In the genomic region with DNA sequence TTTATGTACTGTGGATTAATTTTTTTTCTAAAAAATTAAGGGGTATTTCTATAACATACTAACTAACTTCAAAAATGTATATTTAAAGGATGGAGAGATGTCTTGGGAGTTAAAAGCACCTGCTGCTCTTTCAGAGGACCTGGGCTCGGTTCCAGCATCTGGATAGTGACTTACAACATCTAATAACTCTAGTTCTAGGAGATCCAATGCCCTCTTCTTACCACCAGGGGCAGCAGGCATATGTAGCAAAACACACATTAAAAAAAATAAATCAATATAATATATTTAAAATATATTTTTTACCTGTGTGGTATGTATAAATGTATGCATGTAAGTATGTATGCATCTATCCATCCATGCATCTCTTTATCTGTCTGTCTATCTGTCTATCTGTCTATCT, we compare ENCODE assay signal across 21 mouse cellular contexts.
A peak's percentile ranks its signal among the peaks of the same experiment; 100 is the strongest.
DNase-seq lines count a peak whose midpoint lies in the region; ATAC-seq and TF ChIP-seq lines count a peak whose summit lies in the region.
"Had no signal": no experiment of that assay in that cellular context is flagged by ENCODE, and none has a peak within 500 bp of the region (broad histone marks: within the 10 kb centered on the region; RNA-seq: fewer than 3 reads in every experiment).

No protein-coding gene starts in this region.

- CTCF ChIA-PET in Patski (lab: Charles Lee): interaction anchor here (1.1 kb wide), 1 partner anchor 11 kb away, joined by 3 read pairs; no protein-coding TSS in a partner anchor

- TF ChIP-seq POLR2A in lung, adult 2 months (IDR thresholded peaks at IDR 0.05; ENCODE audit: borderline replicate concordance, extremely low read depth, low read depth, low read length): no peak

- H3K4me3 ChIP-seq in gastrocnemius, adult 2 months: no peak overlapping the region
- H3K4me3 ChIP-seq in kidney, embryonic 16.5 days (ENCODE audit: low read length): no peak overlapping the region
- H3K4me3 ChIP-seq in lung, adult 2 months (replicated peaks; ENCODE audit: extremely low read depth, low read depth, low read length): no peak overlapping the region
- H3K4me3 ChIP-seq: embryonic facial prominence, embryonic 10.5 days; forebrain, embryonic 12.5 days; heart, embryonic 15.5 days; hindbrain, embryonic 10.5 days; limb, embryonic 13.5 days; liver, embryonic 15.5 days; neural tube, embryonic 13.5 days had no signal

- ATAC-seq in kidney, embryonic 16.5 days (ENCODE audit: low FRiP score, low TSS enrichment): no peak
- no peak for ATAC-seq in Patski
- ATAC-seq: hindbrain, postnatal 0 days had no signal

- POLR2A ChIA-PET in Patski (lab: Charles Lee): no interaction called here

- 69% methylated on average over 1 of the region's 1 CpGs for WGBS in kidney, embryonic 16.5 days
- 54% methylated on average over 1 of the region's 1 CpGs for WGBS in lung, adult 2 months

- no peaks in the 10 kb centered on the region for H3K27me3 ChIP-seq in kidney, embryonic 16.5 days (ENCODE audit: insufficient read depth, low read length)
- H3K27me3 ChIP-seq in Patski: no peaks in the 10 kb centered on the region
- H3K27me3 ChIP-seq: forebrain, embryonic 12.5 days; heart, embryonic 15.5 days; limb, embryonic 13.5 days; liver, embryonic 15.5 days; neural tube, embryonic 13.5 days had no signal

- no peak overlapping the region for H3K4me2 ChIP-seq in kidney, embryonic 16.5 days (replicated peaks; ENCODE audit: low read depth, low read length)
- H3K4me2 ChIP-seq: forebrain, embryonic 12.5 days; heart, embryonic 15.5 days; limb, embryonic 13.5 days; liver, embryonic 15.5 days; midbrain, embryonic 11.5 days; neural tube, embryonic 13.5 days had no signal

- intact Hi-C loops in gastrocnemius, adult 2 months (cut with DNase I): no loop called here

- peak; percentile 46 for TF ChIP-seq CTCF in gastrocnemius, adult 2 months (IDR thresholded peaks at IDR 0.05)
- TF ChIP-seq CTCF in lung, adult 2 months (IDR thresholded peaks at IDR 0.05; ENCODE audit: insufficient read depth, low read length): no peak
- TF ChIP-seq CTCF in Patski (IDR thresholded peaks at IDR 0.05): peak; percentile 34

- DNase-seq in gastrocnemius, adult 2 months: no peak
- DNase-seq in gastrocnemius, adult 18-20 months (ENCODE audit: low spot score): no peak
- peak; percentile 26 for DNase-seq in kidney, adult 9 months
- peak; percentile 12 for DNase-seq in lung, postnatal 10 days
- no peak for DNase-seq in lung, adult 2 months
- no peak for DNase-seq in Patski (ENCODE audit: low read depth, low spot score)
- DNase-seq in spleen, postnatal 10 days (ENCODE audit: low spot score in 2 of 2): no peak
- DNase-seq: adrenal gland, postnatal 36 days; cerebellum, adult 2 months; kidney, adult 18-20 months; thymus, postnatal 36 days had no signal

- no peaks in the 10 kb centered on the region for H3K9me3 ChIP-seq in kidney, embryonic 16.5 days (ENCODE audit: low read length)
- H3K9me3 ChIP-seq: embryonic facial prominence, embryonic 10.5 days; forebrain, embryonic 12.5 days; heart, embryonic 15.5 days; hindbrain, embryonic 10.5 days; limb, embryonic 13.5 days; liver, embryonic 15.5 days; neural tube, embryonic 13.5 days had no signal

- H3K9ac ChIP-seq in kidney, embryonic 16.5 days (replicated peaks; ENCODE audit: low read length): no peak overlapping the region
- H3K9ac ChIP-seq: forebrain, embryonic 12.5 days; heart, embryonic 15.5 days; limb, embryonic 13.5 days; liver, embryonic 15.5 days; neural tube, embryonic 13.5 days had no signal

- no peaks in the 10 kb centered on the region for H3K36me3 ChIP-seq in kidney, embryonic 16.5 days (ENCODE audit: insufficient read depth, low read length)
- H3K36me3 ChIP-seq: embryonic facial prominence, embryonic 10.5 days; forebrain, embryonic 12.5 days; heart, embryonic 15.5 days; hindbrain, embryonic 10.5 days; limb, embryonic 13.5 days; liver, embryonic 15.5 days; neural tube, embryonic 13.5 days had no signal

- no peaks in the 10 kb centered on the region for H3K4me1 ChIP-seq in kidney, embryonic 16.5 days (ENCODE audit: insufficient read depth, low read length)
- H3K4me1 ChIP-seq in lung, adult 2 months (ENCODE audit: control insufficient read depth, insufficient read depth, low read length): no peaks in the 10 kb centered on the region
- H3K4me1 ChIP-seq: embryonic facial prominence, embryonic 10.5 days; forebrain, embryonic 12.5 days; heart, embryonic 15.5 days; hindbrain, embryonic 10.5 days; limb, embryonic 13.5 days; liver, embryonic 15.5 days; neural tube, embryonic 13.5 days had no signal

- no peak overlapping the region for H3K27ac ChIP-seq in gastrocnemius, adult 2 months
- H3K27ac ChIP-seq in kidney, embryonic 16.5 days (ENCODE audit: low read length): no peak overlapping the region
- H3K27ac ChIP-seq: embryonic facial prominence, embryonic 10.5 days; forebrain, embryonic 12.5 days; heart, embryonic 15.5 days; hindbrain, embryonic 10.5 days; hindbrain, postnatal 0 days; limb, embryonic 13.5 days; liver, embryonic 15.5 days; neural tube, embryonic 13.5 days had no signal

- in situ Hi-C loops in Patski (cut with MboI; ENCODE audit: low pct_unique_long_range_greater_than_20kb): no loop called here

Comparison
In these comparisons a context has a peak if more than half of its experiments do, and no peak if none do; other contexts are left out.
1. DNase-seq: peak in kidney, adult 9 months (single experiment) and lung, postnatal 10 days (single experiment); none in gastrocnemius, adult 2 months (single experiment), gastrocnemius, adult 18-20 months (single experiment), lung, adult 2 months (single experiment), Patski (single experiment) and spleen, postnatal 10 days (0 of 2).